Mouse (Mus musculus) CH12.LX (cell line): ENCODE measurements around the gene Nags. TPM values are rescaled to one million over a fixed set of nuclear protein-coding genes. Genes with fewer than 3 reads are reported as not detected.

Experiments used
- DNase-seq: peaks from one replicate; pipeline ENCODE4 v3.0.0-alpha.2; 2013; ENCODE audit errors: extremely low read depth
- H3K27ac ChIP-seq: 2 replicates; pipeline ENCODE4 v1.5.1; 2012; ENCODE audit warnings: low read depth, mild to moderate bottlenecking, control low read depth, moderate library complexity; ENCODE audit not compliant: insufficient read depth
- H3K27me3 ChIP-seq: replicated peaks from 2 replicates; pipeline ENCODE3; 2012; ENCODE audit warnings: inconsistent platforms
- H3K36me3 ChIP-seq, 2 experiments: replicated peaks in 1 of 2; 2 replicates each; pipeline versions ENCODE3 to v1.6.1; 2012; ENCODE audit warnings: inconsistent platforms in 1 of 2, low read length in 1 of 2, mild to moderate bottlenecking in 1 of 2, mixed read lengths in 1 of 2, moderate library complexity in 1 of 2; ENCODE audit not compliant: control insufficient read depth in 1 of 2, insufficient read depth in 1 of 2
- H3K4me1 ChIP-seq, 2 experiments: 2 replicates each; pipeline ENCODE4 v1.6.1; 2012; ENCODE audit warnings: inconsistent platforms in 1 of 2, moderate library complexity in 1 of 2; ENCODE audit not compliant: insufficient read depth in 2 of 2, control insufficient read depth in 1 of 2
- H3K4me2 ChIP-seq: 2 replicates; pipeline ENCODE4 v1.6.1; 2012; ENCODE audit warnings: low read depth, mild to moderate bottlenecking, control low read depth; ENCODE audit not compliant: poor library complexity, insufficient read depth, severe bottlenecking
- H3K4me3 ChIP-seq, 3 experiments: fragments of 150-350 bp in 1 of 3; sonication (generic) in 1 of 3; replicated peaks in 1 of 3; 2 replicates each; pipeline versions ENCODE3 to v1.5.1; 2011 to 2012; ENCODE audit warnings: low read depth in 2 of 3, low read length in 2 of 3, mild to moderate bottlenecking in 2 of 3, moderate library complexity in 2 of 3, control low read depth in 1 of 3, improper control_type of control experiment in 1 of 3, inconsistent platforms in 1 of 3, mixed read lengths in 1 of 3; ENCODE audit not compliant: poor library complexity in 1 of 3
- H3K79me2 ChIP-seq: replicated peaks from 2 replicates; pipeline ENCODE4 v1.6.1; 2012; ENCODE audit warnings: mild to moderate bottlenecking, moderate library complexity; ENCODE audit not compliant: control insufficient read depth, poor library complexity, insufficient read depth, severe bottlenecking; ENCODE audit errors: extremely low read depth
- H3K9ac ChIP-seq: 2 replicates; pipeline ENCODE4 v1.6.1; 2012; ENCODE audit warnings: low read depth, mild to moderate bottlenecking, control low read depth, moderate library complexity; ENCODE audit not compliant: insufficient read depth
- H3K9me3 ChIP-seq: replicated peaks from 2 replicates; pipeline ENCODE3; 2012; ENCODE audit warnings: low read length, inconsistent platforms, mixed read lengths
- CHD1 ChIP-seq: IDR thresholded peaks from 2 replicates; pipeline ENCODE4 v1.6.1; 2012; ENCODE audit warnings: low read depth, low read length, improper control_type of control experiment, inconsistent platforms
- CTCF ChIP-seq, 2 experiments: IDR thresholded peaks in 1 of 2; conservative IDR thresholded peaks in 1 of 2; 2 replicates each; pipeline ENCODE4 v1.5.1; 2011 to 2012; ENCODE audit warnings: low read depth in 2 of 2, low read length in 2 of 2, improper control_type of control experiment in 1 of 2, inconsistent platforms in 1 of 2, mild to moderate bottlenecking in 1 of 2, moderate library complexity in 1 of 2
- ELF1 ChIP-seq: IDR thresholded peaks from 2 replicates; pipeline ENCODE4 v1.6.1; 2014; ENCODE audit warnings: low read depth, mild to moderate bottlenecking, inconsistent platforms, low read length, improper control_type of control experiment
- EP300 ChIP-seq: IDR thresholded peaks from 2 replicates; pipeline ENCODE4 v1.6.1; 2011; ENCODE audit warnings: low read length, improper control_type of control experiment
- GABPA ChIP-seq: IDR thresholded peaks from 2 replicates; pipeline ENCODE4 v1.6.1; 2012; ENCODE audit warnings: low read depth, low read length, improper control_type of control experiment, inconsistent platforms; ENCODE audit not compliant: insufficient replicate concordance
- HCFC1 ChIP-seq: IDR thresholded peaks from 2 replicates; pipeline ENCODE4 v1.6.1; 2012; ENCODE audit warnings: low read depth, mild to moderate bottlenecking, inconsistent platforms, low read length, improper control_type of control experiment
- IRF4 ChIP-seq: IDR thresholded peaks from 2 replicates; pipeline ENCODE4 v1.6.1; 2014; ENCODE audit warnings: low read depth, mild to moderate bottlenecking, inconsistent platforms, low read length, improper control_type of control experiment
- JUND ChIP-seq: conservative IDR thresholded peaks from 2 replicates; pipeline ENCODE4 v1.6.1; 2011; ENCODE audit warnings: low read depth, low read length, improper control_type of control experiment
- KAT2A ChIP-seq: IDR thresholded peaks from 2 replicates; pipeline ENCODE4 v1.6.1; 2012; ENCODE audit warnings: low read length, improper control_type of control experiment, inconsistent platforms; ENCODE audit not compliant: insufficient replicate concordance
- MAFK ChIP-seq: IDR thresholded peaks from 2 replicates; pipeline ENCODE4 v1.6.1; 2011; ENCODE audit warnings: low read length, improper control_type of control experiment; ENCODE audit not compliant: insufficient replicate concordance
- MAZ ChIP-seq: IDR thresholded peaks from 2 replicates; pipeline ENCODE4 v1.6.1; 2012; ENCODE audit warnings: low read depth, mild to moderate bottlenecking, inconsistent platforms, low read length, improper control_type of control experiment, moderate library complexity
- MXI1 ChIP-seq: IDR thresholded peaks from 2 replicates; pipeline ENCODE4 v1.6.1; 2011; ENCODE audit warnings: mild to moderate bottlenecking, low read depth, low read length, improper control_type of control experiment
- POLR2A ChIP-seq: IDR thresholded peaks from 2 replicates; pipeline ENCODE4 v1.6.1; 2011; ENCODE audit warnings: low read depth, mild to moderate bottlenecking, improper control_type of control experiment, low read length
- POLR2AphosphoS2 ChIP-seq: IDR thresholded peaks from 2 replicates; pipeline ENCODE4 v1.6.1; 2011; ENCODE audit warnings: low read depth, low read length, improper control_type of control experiment
- SMC3 ChIP-seq: IDR thresholded peaks from 2 replicates; pipeline ENCODE4 v1.6.1; 2011; ENCODE audit warnings: low read depth, low read length, improper control_type of control experiment
- TBP ChIP-seq: conservative IDR thresholded peaks from 2 replicates; pipeline ENCODE4 v1.6.1; 2011; ENCODE audit warnings: low read depth, low read length, improper control_type of control experiment
- UBTF ChIP-seq: IDR thresholded peaks from 2 replicates; pipeline ENCODE4 v1.6.1; 2012; ENCODE audit warnings: low read depth, mild to moderate bottlenecking, inconsistent platforms, low read length, improper control_type of control experiment, moderate library complexity
- USF1 ChIP-seq: IDR thresholded peaks from 2 replicates; pipeline ENCODE4 v1.6.1; 2014; ENCODE audit warnings: low read depth, mild to moderate bottlenecking, inconsistent platforms, low read length, improper control_type of control experiment
- USF2 ChIP-seq: conservative IDR thresholded peaks from 2 replicates; pipeline ENCODE4 v1.6.1; 2011; ENCODE audit warnings: low read depth, low read length, improper control_type of control experiment
- ZKSCAN1 ChIP-seq: IDR thresholded peaks from 2 replicates; pipeline ENCODE4 v1.6.1; 2012; ENCODE audit warnings: low read depth, inconsistent platforms, low read length, improper control_type of control experiment, borderline replicate concordance
- ZNF384 ChIP-seq: IDR thresholded peaks from 2 replicates; pipeline ENCODE4 v1.6.1; 2012; ENCODE audit warnings: low read depth, low read length, improper control_type of control experiment, inconsistent platforms
- dilution Hi-C: fragments of 300-500 bp; cut with MboI; formaldehyde crosslinking; loops from 2 replicates; pipeline ENCODE4 v1.14.3; 2020; ENCODE audit warnings: low sequenced_read_pairs; ENCODE audit not compliant: extremely low pct_unique_long_range_greater_than_20kb, extremely low pct_ligation_motif_present
- in situ Hi-C: fragments of 300-500 bp; cut with MboI; formaldehyde crosslinking; loops from 3 replicates; pipeline ENCODE4 v1.14.3; 2019; ENCODE audit warnings: low sequenced_read_pairs, low pct_ligation_motif_present, low pct_unique_long_range_greater_than_20kb, mixed read lengths
- polyA plus RNA-seq: library from polyadenylated mRNA; unstranded; fragments of >175 nt; gene quantifications from 2 replicates; pipeline ENCODE4 v1.2.1, GENCODE M21; 2012; ENCODE audit warnings: low read depth; ENCODE audit not compliant: insufficient read length
- total RNA-seq, 2 experiments: library from RNA; depleted of rRNA; stranded (reverse); fragments of 300-350 nt in 1 of 2; fragments of >200 nt in 1 of 2; gene quantifications; 2 replicates each; pipeline ENCODE4 v1.2.3; 2012 to 2014

The Nags gene
- total and polyA plus RNA-seq, 3 experiments: not detected

GRCm38 (mm10) chr11:102111576-102111975 lies 33.7 kb upstream of the Nags start (continued):
- TF ChIP-seq SMC3 (no peak), MAZ (peak; percentile 69), HCFC1 (no peak), CHD1 (no peak), MAFK (no peak), TBP (no peak), UBTF (no peak), KAT2A (no peak), MXI1 (0 out of 2 replicates have a peak, but pooled peaks have one; percentile 36), ZKSCAN1 (no peak), GABPA (no peak), EP300 (peak; percentile 78), USF2 (no peak), POLR2A (no peak), IRF4 (peak; percentile 72), JUND (peak; percentile 51), ZNF384 (no peak)
- TF ChIP-seq, all 38 proteins: peak for 12

- H3K4me3 ChIP-seq: no peak overlapping the region
- H3K79me2 ChIP-seq: no peaks in the 10 kb centered on the region
- no peak for DNase-seq
- no peak overlapping the region for H3K4me2 ChIP-seq
- H3K27me3 ChIP-seq: peaks cover 77% of the 10 kb centered on the region
- dilution Hi-C loops (no loop called here), in situ Hi-C loops (no loop called here)
- H3K36me3 ChIP-seq: no peaks in the 10 kb centered on the region
- H3K4me1 ChIP-seq: peaks cover 7 to 9% of the 10 kb centered on the region in 2 experiments
- H3K9ac ChIP-seq: no peak overlapping the region
- H3K27ac ChIP-seq: no peak overlapping the region
- no peak for TF ChIP-seq POLR2A
- TF ChIP-seq TBP: no peak
- no peak for TF ChIP-seq USF1
- no peak for TF ChIP-seq POLR2AphosphoS2
- no peak for TF ChIP-seq CTCF (conservative IDR thresholded peaks at IDR 0.05 in 1 of 2, IDR thresholded peaks at IDR 0.05 in 1 of 2; ENCODE audit: low read depth in 2 of 2, low read length in 2 of 2)
- TF ChIP-seq EP300: no peak
- no peak for TF ChIP-seq ELF1
- peaks cover 6% of the 10 kb centered on the region for H3K9me3 ChIP-seq
Measured at GRCm38 (mm10) chr11:102116241-102116640, 29.1 kb upstream of the Nags start.
